9 mouse cellular contexts compared by ENCODE assay signal in the genomic region with DNA sequence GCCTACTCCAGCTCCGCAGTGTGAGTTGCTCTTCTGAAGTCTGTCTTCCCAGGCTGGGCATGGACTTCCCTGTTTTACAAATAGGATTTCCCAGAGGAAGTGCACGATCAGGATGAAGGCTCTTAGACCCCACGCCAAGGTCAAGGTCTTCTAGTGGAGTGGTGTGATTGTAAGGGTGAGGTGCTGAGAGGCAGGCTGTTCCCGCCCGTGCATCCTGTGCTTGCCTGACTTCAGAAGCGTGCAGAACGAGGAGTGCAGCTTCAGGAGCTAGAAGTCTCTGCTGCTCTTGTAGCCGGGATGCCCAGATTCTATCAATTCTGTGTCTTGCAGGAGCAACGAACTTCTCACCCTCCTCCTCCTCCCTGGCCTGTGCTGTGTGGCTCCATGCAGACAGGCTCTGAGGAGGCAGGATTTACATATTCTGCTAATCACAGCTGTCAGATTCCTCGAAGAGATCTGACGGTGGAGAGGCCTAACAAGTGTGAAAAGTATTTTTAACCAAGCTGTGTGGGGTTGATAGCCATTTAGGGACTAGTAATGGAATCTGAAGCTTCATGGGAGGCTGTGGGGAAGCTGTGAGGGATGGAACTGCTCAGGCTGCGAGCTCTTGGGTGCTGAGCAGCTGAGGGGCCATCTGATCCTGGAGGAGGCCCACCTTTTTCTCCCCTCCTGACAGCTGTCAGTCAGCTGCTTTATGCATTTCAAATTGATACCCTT.
DNase-seq lines count a peak whose midpoint lies in the region; ATAC-seq and TF ChIP-seq lines count a peak whose summit lies in the region.
"Had no signal": no experiment of that assay in that cellular context is flagged by ENCODE, and none has a peak within 500 bp of the region (broad histone marks: within the 10 kb centered on the region; RNA-seq: fewer than 3 reads in every experiment).

No protein-coding gene starts in this region.

- no peaks in the 10 kb centered on the region for H3K27me3 ChIP-seq in hindbrain, embryonic 16.5 days (replicated peaks; ENCODE audit: control insufficient read depth, insufficient read depth, low read length)
- no peaks in the 10 kb centered on the region for H3K27me3 ChIP-seq in hindbrain, postnatal 0 days (ENCODE audit: insufficient read depth, low read length)
- no peaks in the 10 kb centered on the region for H3K27me3 ChIP-seq in limb, embryonic 14.5 days (ENCODE audit: control insufficient read depth, insufficient read depth, low read length)

- no peak for DNase-seq in hindbrain, postnatal 0 days (ENCODE audit: low spot score)
- peak; percentile 60 for DNase-seq in right cerebral cortex, adult 18-20 months
- DNase-seq in right cerebral cortex, postnatal 25 days: no peak
- no peak for DNase-seq in limb, embryonic 14.5 days (ENCODE audit: low spot score)
- DNase-seq in yolk sac, embryonic 10.5 days (ENCODE audit: low spot score): peak; percentile 22
- no peak for DNase-seq in cerebellum, postnatal 10 days
- DNase-seq: adrenal gland, adult 8-10 months; cerebellum, adult 8-10 months had no signal

- no peak for ATAC-seq in hindbrain, embryonic 16.5 days
- no peak for ATAC-seq in hindbrain, postnatal 0 days
- peak; percentile 81 for ATAC-seq in limb, embryonic 14.5 days (ENCODE audit: low FRiP score, low read depth)

- H3K4me1 ChIP-seq in hindbrain, embryonic 16.5 days (ENCODE audit: control insufficient read depth, insufficient read depth, low read depth, low read length): peaks cover 9% of the 10 kb centered on the region
- H3K4me1 ChIP-seq in hindbrain, postnatal 0 days (ENCODE audit: insufficient read depth, low read length): peaks cover 8% of the 10 kb centered on the region; the same call in 1 of the 2 replicates
- H3K4me1 ChIP-seq in limb, embryonic 14.5 days (ENCODE audit: control insufficient read depth, insufficient read depth, low read length): no peaks in the 10 kb centered on the region; the same call in 1 of the 2 replicates

- no peaks in the 10 kb centered on the region for H3K9me3 ChIP-seq in hindbrain, embryonic 16.5 days (ENCODE audit: control insufficient read depth, low read length)
- H3K9me3 ChIP-seq in hindbrain, postnatal 0 days (ENCODE audit: low read length): no peaks in the 10 kb centered on the region
- H3K9me3 ChIP-seq in limb, embryonic 14.5 days (ENCODE audit: control insufficient read depth, low read length): no peaks in the 10 kb centered on the region

- H3K4me2 ChIP-seq in hindbrain, embryonic 16.5 days (ENCODE audit: low read length): no peak overlapping the region
- H3K4me2 ChIP-seq in hindbrain, postnatal 0 days (ENCODE audit: low read depth, low read length): no peak overlapping the region
- no peak overlapping the region for H3K4me2 ChIP-seq in limb, embryonic 14.5 days (replicated peaks; ENCODE audit: low read depth, low read length, severe bottlenecking)

- no peak for TF ChIP-seq POLR2A in limb, embryonic 14.5 days (IDR thresholded peaks at IDR 0.05; ENCODE audit: borderline replicate concordance, extremely low read depth, insufficient read depth, insufficient read length)

- 0 out of 2 replicates have a peak overlapping the region, but pooled peaks have one; percentile 0 for H3K9ac ChIP-seq in hindbrain, embryonic 16.5 days (ENCODE audit: low read depth, low read length)
- no peak overlapping the region for H3K9ac ChIP-seq in hindbrain, postnatal 0 days (replicated peaks; ENCODE audit: low read length)
- H3K9ac ChIP-seq in limb, embryonic 14.5 days (ENCODE audit: low read depth, low read length, severe bottlenecking): no peak overlapping the region

- H3K4me3 ChIP-seq in hindbrain, embryonic 16.5 days (ENCODE audit: low read length): no peak overlapping the region
- H3K4me3 ChIP-seq in hindbrain, postnatal 0 days (ENCODE audit: low read length): no peak overlapping the region
- no peak overlapping the region for H3K4me3 ChIP-seq in limb, embryonic 14.5 days (replicated peaks; ENCODE audit: low read length)

- H3K36me3 ChIP-seq in hindbrain, embryonic 16.5 days (ENCODE audit: control insufficient read depth, insufficient read depth, low read length): no peaks in the 10 kb centered on the region
- H3K36me3 ChIP-seq in hindbrain, postnatal 0 days (ENCODE audit: insufficient read depth, low read length): no peaks in the 10 kb centered on the region
- H3K36me3 ChIP-seq in limb, embryonic 14.5 days (ENCODE audit: control insufficient read depth, insufficient read depth, low read length): no peaks in the 10 kb centered on the region

- 53% methylated on average over 12 of the region's 12 CpGs for WGBS in hindbrain, embryonic 16.5 days
- WGBS in hindbrain, postnatal 0 days: 43% methylated on average over 12 of the region's 12 CpGs
- WGBS in limb, embryonic 14.5 days: 33% methylated on average over 12 of the region's 12 CpGs

- H3K27ac ChIP-seq in hindbrain, embryonic 16.5 days (ENCODE audit: low read depth, low read length): no peak overlapping the region
- no peak overlapping the region for H3K27ac ChIP-seq in hindbrain, postnatal 0 days
- H3K27ac ChIP-seq in limb, embryonic 14.5 days (replicated peaks; ENCODE audit: low read depth, low read length): no peak overlapping the region

- TF ChIP-seq CTCF in hindbrain, postnatal 0 days (IDR thresholded peaks at IDR 0.05; ENCODE audit: low read depth): no peak

Comparison
In these comparisons a context has a peak if more than half of its experiments do, and no peak if none do; other contexts are left out.
1. DNase-seq: peak in right cerebral cortex, adult 18-20 months (single experiment) and yolk sac, embryonic 10.5 days (single experiment); none in hindbrain, postnatal 0 days (single experiment), right cerebral cortex, postnatal 25 days (single experiment), limb, embryonic 14.5 days (single experiment) and cerebellum, postnatal 10 days (0 of 2).